Mouse (Mus musculus) embryo, embryonic 10.5 days (tissue): ENCODE results near the gene Fut7.

Source experiments
- DNase-seq: peaks from one replicate; pipeline ENCODE4 v3.0.0-alpha.2; 2015; ENCODE audit warnings: low spot score

The Fut7 gene

DNA sequence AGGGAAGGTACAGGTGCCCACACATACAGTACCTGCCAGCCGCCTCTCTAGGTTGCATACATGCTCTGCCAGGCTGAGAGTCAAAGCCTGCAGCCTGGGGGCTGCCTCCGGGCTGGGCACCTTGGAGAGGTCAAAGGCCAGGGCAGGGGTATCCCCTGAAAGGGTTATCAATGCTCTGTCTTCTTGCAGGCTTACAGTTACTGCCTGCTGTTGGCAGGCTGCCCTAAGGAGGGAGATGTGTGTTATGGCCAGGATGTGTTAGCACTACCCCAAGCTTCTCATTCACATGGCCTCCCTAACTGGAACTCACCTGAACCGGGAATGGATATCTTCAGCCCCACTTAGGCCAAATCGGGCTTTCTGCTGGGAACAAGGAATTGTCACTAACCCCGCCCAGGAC is 37.1 kb downstream of the Fut7 start:
- DNase-seq = no peak

DNA sequence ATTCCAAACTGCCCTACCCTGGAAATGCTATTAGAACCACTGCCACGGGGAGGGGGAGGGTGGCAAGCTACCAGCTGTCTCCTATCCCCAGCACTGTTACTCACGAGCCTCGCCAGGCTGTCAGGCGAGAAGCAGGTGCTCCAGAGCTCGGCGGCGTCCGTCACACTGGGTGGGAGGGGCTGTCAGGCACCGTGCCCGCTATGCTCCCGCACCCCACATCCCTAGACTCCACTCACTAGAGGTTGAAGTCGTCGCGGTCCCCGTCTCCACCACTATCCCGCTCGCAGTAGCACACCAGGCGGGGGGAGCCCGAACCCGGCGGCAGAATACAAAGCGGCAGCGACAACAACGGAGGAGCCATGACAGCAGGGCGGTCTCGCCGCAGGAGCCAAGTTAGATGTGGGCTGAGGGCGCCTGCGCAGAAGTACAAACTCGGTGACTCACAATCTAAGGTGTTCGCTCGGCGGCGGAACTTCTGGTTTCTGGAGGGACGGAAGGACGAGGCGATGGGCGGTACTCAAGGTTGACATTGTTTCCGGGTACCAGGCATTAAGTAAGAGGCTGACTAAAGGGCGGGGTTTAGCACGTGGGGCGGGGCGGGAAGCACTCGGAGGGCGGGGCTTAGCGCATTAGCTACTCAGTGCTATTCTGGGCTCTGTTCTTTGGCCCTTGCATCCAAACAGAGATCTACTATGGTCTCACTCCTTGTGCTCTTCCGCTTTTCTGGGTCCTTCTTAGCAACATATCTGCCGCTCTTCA is 37.7 kb downstream of the Fut7 start, which contains the start of gene Paxx:
Paxx (minus strand) TSS at position 544 of the 759 bp plus-strand sequence.
- DNase-seq = peak; percentile 95

GRCm38 (mm10) chr2:25461407-25461806 is 38.3 kb downstream of the Fut7 start:
- no peak for DNase-seq

- no peak for DNase-seq
Measured at GRCm38 (mm10) chr2:25463630-25464029, 40.6 kb downstream of the Fut7 start.

GRCm38 (mm10) chr2:25465256-25465655 is 42.2 kb downstream of the Fut7 start:
- no peak for DNase-seq

DNA sequence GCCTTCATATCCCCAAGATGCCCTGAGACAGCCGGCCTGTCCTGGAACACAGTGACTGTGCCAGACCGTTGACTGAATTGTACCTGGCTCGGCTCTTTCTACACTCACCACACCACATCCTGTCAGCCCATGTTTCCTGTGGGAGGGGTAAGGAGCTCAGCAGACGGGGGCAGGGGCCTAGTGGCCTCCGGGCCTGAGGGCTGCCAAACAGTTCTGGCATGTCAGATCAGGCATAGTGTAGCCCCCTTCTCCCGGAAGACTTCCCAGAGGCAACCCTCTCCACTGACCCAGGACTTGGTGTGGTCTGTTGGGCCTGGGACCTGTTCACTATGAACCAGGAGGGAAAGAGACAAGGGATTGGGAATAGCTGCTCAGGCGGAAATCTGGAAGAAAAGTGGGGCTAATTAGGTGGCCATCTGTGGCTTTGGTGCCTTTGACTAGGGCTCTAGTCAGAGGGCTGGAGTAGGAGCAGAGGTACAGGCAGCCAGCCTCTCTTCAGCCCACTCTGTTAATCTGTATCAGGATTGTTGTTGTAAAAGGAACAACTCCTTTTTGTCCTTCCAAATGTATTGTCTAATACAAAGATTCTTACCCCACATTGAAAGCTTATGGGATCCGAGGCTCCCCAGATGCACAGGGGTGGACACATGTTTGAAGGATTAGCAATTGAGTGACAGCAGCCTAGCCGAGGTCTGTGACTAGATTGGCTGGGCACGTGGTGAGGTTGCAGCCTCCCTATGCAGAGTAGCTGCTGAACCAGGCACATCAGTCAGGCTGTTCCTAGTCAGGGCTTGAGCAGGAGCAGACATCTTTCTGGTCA is 43.0 kb downstream of the Fut7 start:
- peak; percentile 6 for DNase-seq

DNA sequence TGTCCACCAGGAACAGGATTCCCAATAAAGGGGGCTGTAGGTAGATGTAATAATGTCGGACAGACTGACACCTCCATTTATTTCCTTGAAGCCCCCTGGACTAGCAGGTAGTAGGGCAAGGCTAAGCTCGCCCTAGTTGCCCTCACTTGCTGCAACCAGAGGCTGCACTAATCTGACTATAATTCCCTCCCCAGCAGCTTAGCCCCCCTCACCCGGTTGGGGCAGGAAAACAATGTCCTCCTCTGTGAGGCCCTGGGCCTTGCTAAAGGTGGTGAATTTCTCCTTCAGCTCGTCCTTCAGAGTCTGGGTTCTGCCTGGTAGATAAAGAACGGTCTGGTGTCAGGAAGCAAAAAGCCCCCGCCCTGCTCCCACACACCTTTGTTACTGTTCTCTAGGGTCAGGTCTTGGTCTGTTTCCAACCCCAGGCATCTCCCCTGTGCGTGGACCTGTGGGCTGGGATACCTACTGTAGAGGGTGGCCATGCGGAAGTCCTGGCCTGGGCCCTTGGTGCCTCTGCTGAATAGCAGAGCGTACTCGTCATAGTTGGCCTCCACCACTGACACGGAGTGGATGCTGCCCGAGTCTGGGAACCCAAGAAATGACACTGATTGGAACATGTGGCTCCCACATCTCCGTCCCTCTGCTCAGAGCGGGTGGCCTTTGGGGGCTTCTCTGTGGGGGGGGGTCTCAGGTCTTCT is 44.7 kb downstream of the Fut7 start:
- no peak for DNase-seq

DNA sequence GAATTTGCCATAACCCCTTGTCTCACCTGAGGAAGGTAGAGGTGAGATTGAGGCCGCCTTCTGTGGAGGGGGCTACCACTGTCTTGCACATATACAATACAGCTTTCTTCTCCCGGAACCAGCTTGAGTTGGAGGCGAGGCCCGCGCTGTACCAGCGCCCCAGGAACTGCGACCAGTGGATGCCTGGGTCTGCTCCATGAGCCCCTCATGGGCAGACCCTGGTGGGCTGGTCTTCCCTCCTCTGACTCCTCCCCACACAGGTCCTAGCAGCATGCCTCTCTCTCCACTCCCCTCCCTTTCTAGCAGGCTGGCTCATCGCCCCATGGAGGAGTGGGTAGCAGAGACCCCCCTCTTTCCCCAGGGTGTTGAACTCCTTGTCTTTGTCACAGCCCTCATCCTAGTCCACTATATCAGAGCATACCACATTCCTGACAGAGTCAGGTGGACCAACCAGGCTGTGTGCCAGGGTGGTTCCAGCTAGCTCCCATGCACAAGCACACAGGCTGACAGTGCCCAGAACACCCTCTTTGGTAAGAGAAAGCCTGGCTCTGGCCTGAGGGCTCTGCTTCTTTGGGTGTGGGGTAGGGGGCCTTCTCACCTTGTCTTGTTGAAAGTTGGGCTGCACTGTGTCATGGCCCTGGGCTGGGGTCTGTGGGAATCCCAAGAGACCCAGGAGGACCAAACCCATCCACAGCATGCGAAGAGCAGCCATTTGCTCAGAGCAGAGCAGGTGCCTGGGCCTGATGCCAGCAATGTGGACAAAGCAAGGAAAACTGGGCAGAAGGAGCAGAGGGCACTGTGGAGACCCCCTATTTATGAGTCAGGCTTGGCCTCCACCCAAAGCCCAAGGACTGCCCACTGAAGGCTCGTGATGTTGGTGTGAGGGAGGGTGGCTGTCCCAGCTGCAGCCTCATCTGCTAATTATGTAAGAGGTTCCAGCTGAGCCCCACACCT is 46.2 kb downstream of the Fut7 start:
- no peak for DNase-seq

DNA sequence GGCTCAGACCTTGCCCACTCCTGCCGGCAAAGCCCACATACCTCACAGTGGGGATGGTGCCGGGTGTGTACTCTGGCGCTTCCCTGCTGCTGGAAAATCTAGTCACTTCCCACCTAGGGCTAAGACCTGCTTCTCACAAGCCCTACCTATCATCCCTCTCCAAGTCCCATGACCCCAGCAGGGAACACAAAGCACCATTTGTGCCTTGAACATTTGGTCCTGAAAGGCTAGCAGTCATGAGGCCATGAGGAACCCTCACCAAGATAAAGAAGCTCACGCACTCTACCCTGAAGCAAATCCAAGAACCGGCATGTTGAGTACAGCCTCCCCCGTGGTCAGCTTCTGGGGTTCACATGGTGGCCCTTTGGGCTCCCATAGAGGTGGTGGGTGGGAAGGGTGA is 46.9 kb downstream of the Fut7 start, which contains the start of gene Ptgds:
Ptgds (minus strand) TSS at position 78 of the 400 bp plus-strand sequence.
- no peak for DNase-seq

GRCm38 (mm10) chr2:25472550-25472949 is 49.5 kb downstream of the Fut7 start:
- DNase-seq = no peak
